Mouse (Mus musculus): ENCODE measurements at regions not wholly inside any gene's neighbourhood (a gene's known extent, or its start where the extent isn't known, plus 50 kb on each side); places are given as distances from the start of the nearest gene placed in this dataset.

- Histone ChIP-seq H3K27me3 (ENCODE audit: control insufficient read depth, insufficient read depth, low read length) (no peaks in the 10 kb centered on the region), H3K4me2 (ENCODE audit: low read depth, low read length) (no peak overlapping the region), H3K4me3 (ENCODE audit: low read length) (no peak overlapping the region), H3K36me3 (ENCODE audit: control insufficient read depth, insufficient read depth) (no peaks in the 10 kb centered on the region), H3K9ac (ENCODE audit: low read length) (no peak overlapping the region), H3K9me3 (replicated peaks; ENCODE audit: control insufficient read depth, low read length) (no peaks in the 10 kb centered on the region), H3K4me1 (ENCODE audit: control insufficient read depth, insufficient read depth, low read length) (peaks cover 9% of the 10 kb centered on the region), H3K27ac (ENCODE audit: low read length) (no peak overlapping the region; the same call in 1 of the 2 replicates)
- no peak; the same call in 1 of the 2 replicates for ATAC-seq (replicated peaks; ENCODE audit: extremely low read depth, insufficient read depth, low FRiP score)
- 38% methylated on average over 10 of the region's 10 CpGs for WGBS
Observed at GRCm38 (mm10) chr8:125314221-125314984, 255.2 kb downstream of the Sipa1l2 start.

- no peak overlapping the region for H3K4me3 ChIP-seq (ENCODE audit: low read length)
- no peaks in the 10 kb centered on the region for H3K27me3 ChIP-seq (ENCODE audit: control insufficient read depth, insufficient read depth, low read length)
- H3K9me3 ChIP-seq (replicated peaks; ENCODE audit: control insufficient read depth, low read length): no peaks in the 10 kb centered on the region
- H3K27ac ChIP-seq (ENCODE audit: low read length): no peak overlapping the region
- WGBS: 68% methylated on average over 11 of the region's 11 CpGs
- H3K36me3 ChIP-seq (ENCODE audit: control insufficient read depth, insufficient read depth): no peaks in the 10 kb centered on the region
- H3K4me1 ChIP-seq (ENCODE audit: control insufficient read depth, insufficient read depth, low read length): peaks cover 9% of the 10 kb centered on the region
- no peak overlapping the region for H3K9ac ChIP-seq (ENCODE audit: low read length)
- no peak for ATAC-seq (replicated peaks; ENCODE audit: extremely low read depth, insufficient read depth, low FRiP score)
- H3K4me2 ChIP-seq (ENCODE audit: low read depth, low read length): no peak overlapping the region
Observed at GRCm38 (mm10) chr8:125311228-125312053, 257.4 kb downstream of the Disc1 start.
